In the genomic region with DNA sequence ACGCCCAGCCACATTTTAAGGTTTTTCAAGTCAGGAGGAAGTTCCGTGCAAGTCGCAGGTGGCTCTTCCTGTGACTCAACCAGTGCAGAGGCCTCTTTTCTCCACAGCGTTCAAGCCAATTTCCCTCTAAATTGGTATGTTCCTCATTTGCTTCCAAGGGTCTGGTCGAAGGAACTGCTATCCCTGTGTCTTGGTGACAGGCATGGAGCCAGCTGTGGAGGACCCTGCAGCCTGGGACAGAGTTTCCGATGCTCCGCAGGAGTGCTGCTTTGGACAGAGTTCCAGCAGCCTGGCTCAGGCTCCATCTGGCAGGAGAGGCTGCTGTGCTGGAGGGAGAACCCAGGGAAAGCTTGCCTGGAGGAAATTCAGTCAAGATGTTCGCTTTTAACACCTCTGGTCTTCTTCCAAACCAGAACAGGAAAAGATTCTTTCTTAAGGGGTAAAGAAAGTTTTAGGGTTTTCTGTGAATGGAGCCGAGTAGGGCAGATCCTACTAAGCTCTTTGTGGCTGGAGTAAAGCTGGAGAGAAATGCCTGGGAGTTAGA, we compare ENCODE assay signal across 9 mouse cellular contexts. TPM values are rescaled to one million over a fixed set of nuclear protein-coding genes. Genes with fewer than 3 reads are reported as not detected.
DNase-seq lines count a peak whose midpoint lies in the region; ATAC-seq lines count a peak whose summit lies in the region.
"Had no signal": no experiment of that assay in that cellular context is flagged by ENCODE, and none has a peak within 500 bp of the region (broad histone marks: within the 10 kb centered on the region; RNA-seq: fewer than 3 reads in every experiment).

No protein-coding gene starts in this region.

- 66% methylated on average over 9 of the region's 9 CpGs for WGBS in kidney, embryonic 16.5 days
- WGBS in midbrain, embryonic 15.5 days = 77% methylated on average over 9 of the region's 9 CpGs
- 69% methylated on average over 9 of the region's 9 CpGs for WGBS in midbrain, embryonic 10.5 days

- H3K4me1 ChIP-seq in kidney, embryonic 16.5 days (ENCODE audit: insufficient read depth, low read length) = peaks cover 3% of the 10 kb centered on the region
- H3K4me1 ChIP-seq in midbrain, embryonic 15.5 days = no peaks in the 10 kb centered on the region
- H3K4me1 ChIP-seq in midbrain, embryonic 10.5 days = peaks cover 10% of the 10 kb centered on the region

- no peaks in the 10 kb centered on the region for H3K36me3 ChIP-seq in kidney, embryonic 16.5 days (ENCODE audit: insufficient read depth, low read length)
- H3K36me3 ChIP-seq in midbrain, embryonic 15.5 days (replicated peaks) = no peaks in the 10 kb centered on the region
- H3K36me3 ChIP-seq in midbrain, embryonic 10.5 days = no peaks in the 10 kb centered on the region

- peak overlapping the region; percentile 8; the same call in 1 of the 2 replicates for H3K27ac ChIP-seq in kidney, embryonic 16.5 days (ENCODE audit: low read length)
- H3K27ac ChIP-seq in midbrain, embryonic 15.5 days = no peak overlapping the region
- H3K27ac ChIP-seq in midbrain, embryonic 10.5 days (replicated peaks) = no peak overlapping the region

- no peak overlapping the region for H3K4me3 ChIP-seq in kidney, embryonic 16.5 days (ENCODE audit: low read length)
- no peak overlapping the region for H3K4me3 ChIP-seq in midbrain, embryonic 15.5 days
- no peak overlapping the region for H3K4me3 ChIP-seq in midbrain, embryonic 10.5 days

- no peak for ATAC-seq in kidney, embryonic 16.5 days (ENCODE audit: low FRiP score, low TSS enrichment)
- ATAC-seq in midbrain, embryonic 15.5 days (replicated peaks) = no peak
- ATAC-seq: Patski had no signal

- H3K27me3 ChIP-seq in kidney, embryonic 16.5 days (ENCODE audit: insufficient read depth, low read length) = no peaks in the 10 kb centered on the region
- H3K27me3 ChIP-seq in midbrain, embryonic 15.5 days (replicated peaks) = no peaks in the 10 kb centered on the region
- no peaks in the 10 kb centered on the region for H3K27me3 ChIP-seq in midbrain, embryonic 10.5 days (ENCODE audit: low read depth, poor library complexity, severe bottlenecking)

- no peak for DNase-seq in kidney, postnatal 25 days
- DNase-seq in c-Kit-positive CD71-negative TER-119-negative erythroid progenitor cells, embryonic 14.5 days (ENCODE audit: low read depth) = peak; percentile 25
- DNase-seq in gastrocnemius, postnatal 25 days = peak; percentile 55
- DNase-seq in left cerebral cortex, postnatal 25 days (ENCODE audit: low spot score in 2 of 2) = peak; percentile 47 to 78
- DNase-seq in right cerebral cortex, postnatal 25 days = peak; percentile 67
- no peak for DNase-seq in midbrain, embryonic 10.5 days (ENCODE audit: low spot score)

- no peaks in the 10 kb centered on the region for H3K9me3 ChIP-seq in kidney, embryonic 16.5 days (ENCODE audit: low read length)
- H3K9me3 ChIP-seq in midbrain, embryonic 15.5 days = no peaks in the 10 kb centered on the region
- no peaks in the 10 kb centered on the region for H3K9me3 ChIP-seq in midbrain, embryonic 10.5 days (replicated peaks)

- H3K4me2 ChIP-seq in kidney, embryonic 16.5 days (replicated peaks; ENCODE audit: low read depth, low read length) = no peak overlapping the region
- no peak overlapping the region for H3K4me2 ChIP-seq in midbrain, embryonic 15.5 days

- H3K9ac ChIP-seq in kidney, embryonic 16.5 days (replicated peaks; ENCODE audit: low read length) = no peak overlapping the region
- no peak overlapping the region for H3K9ac ChIP-seq in midbrain, embryonic 15.5 days

- intact Hi-C loops in left cerebral cortex, postnatal 25 days (cut with DNase I) = no loop called here

RNA-seq across cellular contexts. Expression of gene Gas7, which starts 27.1 kb away (rescaled TPM):
- polyA plus RNA-seq in kidney, embryonic 16.5 days (2015; fragmentation: Nextera tagmentation; extraction: Ambion mirVana) = 11.2 and 12.3 TPM in 2 replicates
- total RNA-seq in gastrocnemius, postnatal 25 days (2021) = 10 to 100 TPM in 1 of 2 experiments, 1 to 10 TPM in 1; 9.2 to 12.2 TPM
- total RNA-seq in left cerebral cortex, postnatal 25 days (2021) = 100 to 1,000 TPM; 544 to 566 TPM
- 36.1 and 37.6 TPM in 2 replicates for polyA plus RNA-seq in midbrain, embryonic 15.5 days (2015; fragmentation: Nextera tagmentation; extraction: Ambion mirVana)
- 2.9 and 3.4 TPM in 2 replicates for polyA plus RNA-seq in midbrain, embryonic 10.5 days (2016; fragmentation: Nextera tagmentation; extraction: Ambion mirVana)

Comparison
In these comparisons a context has a peak if more than half of its experiments do, and no peak if none do; other contexts are left out.
1. DNase-seq: peak in c-Kit-positive CD71-negative TER-119-negative erythroid progenitor cells, embryonic 14.5 days (single experiment), gastrocnemius, postnatal 25 days (single experiment), left cerebral cortex, postnatal 25 days (2 of 2) and right cerebral cortex, postnatal 25 days (single experiment); none in kidney, postnatal 25 days (0 of 2) and midbrain, embryonic 10.5 days (single experiment).